Mouse (Mus musculus) 3134 (cell line): ENCODE results near the gene Gpx3.
"Not testable (repeated sequence)": the region's sequence is repeated elsewhere in the genome, so short reads cannot be mapped to it uniquely, and the experiment has no call there.

Source experiments
- DNase-seq: peaks from one replicate; pipeline ENCODE4 v3.0.0-alpha.2; 2011; ENCODE audit warnings: low spot score; ENCODE audit not compliant: insufficient read length; ENCODE audit errors: extremely low read depth

The Gpx3 gene

GRCm38 (mm10) chr11:54902333-54903323 is at the start of gene Gpx3:
Gene Gpx3 (plus strand): TSS chr11:54902453.
- DNase-seq: no peak

- not testable (repeated sequence) for DNase-seq
Observed at GRCm38 (mm10) chr11:54858880-54859279, 43.4 kb upstream of the Gpx3 start.

GRCm38 (mm10) chr11:54859322-54860165 is 42.7 kb upstream of the Gpx3 start:
- no peak for DNase-seq

- DNase-seq: peak; percentile 95
Observed at GRCm38 (mm10) chr11:54860256-54861038, 41.8 kb upstream of the Gpx3 start, which contains the start of gene Lyrm7. Gene Lyrm7 (minus strand): TSS chr11:54860916.

- no peak for DNase-seq
Observed at GRCm38 (mm10) chr11:54861471-54862420, 40.5 kb upstream of the Gpx3 start.

GRCm38 (mm10) chr11:54862621-54863520 is 39.4 kb upstream of the Gpx3 start:
- no peak for DNase-seq

GRCm38 (mm10) chr11:54865330-54866085 is 36.7 kb upstream of the Gpx3 start:
- DNase-seq: no peak

- DNase-seq: peak; percentile 96
Observed at GRCm38 (mm10) chr11:54866119-54867048, 35.9 kb upstream of the Gpx3 start, which contains the start of gene Hint1. Gene Hint1 (plus strand): TSS chr11:54866383.

- no peak for DNase-seq
Observed at GRCm38 (mm10) chr11:54867049-54867385, 35.2 kb upstream of the Gpx3 start.

- DNase-seq: no peak
Observed at GRCm38 (mm10) chr11:54867903-54868434, 34.3 kb upstream of the Gpx3 start.

GRCm38 (mm10) chr11:54868445-54868844 is 33.8 kb upstream of the Gpx3 start:
- no peak for DNase-seq

GRCm38 (mm10) chr11:54869318-54869717 is 32.9 kb upstream of the Gpx3 start:
- no peak for DNase-seq

- no peak for DNase-seq
Observed at GRCm38 (mm10) chr11:54871831-54872537, 30.3 kb upstream of the Gpx3 start.

- no peak for DNase-seq
Observed at GRCm38 (mm10) chr11:54876031-54876430, 26.2 kb upstream of the Gpx3 start.

GRCm38 (mm10) chr11:54878893-54879292 is 23.4 kb upstream of the Gpx3 start:
- no peak for DNase-seq

- DNase-seq: no peak
Observed at GRCm38 (mm10) chr11:54879434-54879833, 22.8 kb upstream of the Gpx3 start.
